Mouse (Mus musculus): ENCODE measurements at regions not wholly inside any gene's neighbourhood (a gene's known extent, or its start where the extent isn't known, plus 50 kb on each side); places are given as distances from the start of the nearest gene placed in this dataset.

GRCm38 (mm10) chr3:57228400-57228799 lies 73.4 kb downstream of the Tm4sf1 start:
- H3K27me3 ChIP-seq: no peaks in the 10 kb centered on the region
- no peaks in the 10 kb centered on the region for H3K36me3 ChIP-seq
- WGBS: 92% methylated on average over 2 of the region's 2 CpGs
- H3K27ac ChIP-seq: no peak overlapping the region
- no peak overlapping the region for H3K4me3 ChIP-seq
- no peak overlapping the region for H3K9ac ChIP-seq
- H3K9me3 ChIP-seq: no peaks in the 10 kb centered on the region
- no peaks in the 10 kb centered on the region for H3K4me1 ChIP-seq
- H3K4me2 ChIP-seq: no peak overlapping the region
- no peak for ATAC-seq (ENCODE audit: insufficient number of reproducible peaks, insufficient read depth, low FRiP score, low TSS enrichment, low read depth)

- Histone ChIP-seq H3K36me3 (no peaks in the 10 kb centered on the region), H3K4me1 (0 out of 2 replicates have a peak, but pooled peaks cover 3% of the 10 kb centered on the region), H3K27ac (no peak overlapping the region), H3K9me3 (no peaks in the 10 kb centered on the region), H3K4me3 (no peak overlapping the region), H3K9ac (no peak overlapping the region), H3K4me2 (no peak overlapping the region), H3K27me3 (no peaks in the 10 kb centered on the region)
- ATAC-seq (ENCODE audit: insufficient number of reproducible peaks, insufficient read depth, low FRiP score, low TSS enrichment, low read depth): no peak
- 78% methylated on average over 2 of the region's 2 CpGs for WGBS
Observed at GRCm38 (mm10) chr3:57223773-57224172, 78.0 kb downstream of the Tm4sf1 start.

- H3K27me3 ChIP-seq: no peaks in the 10 kb centered on the region
- H3K36me3 ChIP-seq: no peaks in the 10 kb centered on the region
- ATAC-seq (ENCODE audit: insufficient number of reproducible peaks, insufficient read depth, low FRiP score, low TSS enrichment, low read depth): no peak
- no peak overlapping the region for H3K4me3 ChIP-seq
- no peak overlapping the region for H3K27ac ChIP-seq
- no peak overlapping the region for H3K9ac ChIP-seq
- no peaks in the 10 kb centered on the region for H3K9me3 ChIP-seq
- H3K4me1 ChIP-seq: 0 out of 2 replicates have a peak, but pooled peaks cover 3% of the 10 kb centered on the region
- H3K4me2 ChIP-seq: no peak overlapping the region
- 46% methylated on average over 3 of the region's 3 CpGs for WGBS
Observed at GRCm38 (mm10) chr3:57222318-57222914, 79.4 kb downstream of the Tm4sf1 start.

- 0 out of 2 replicates have a peak, but pooled peaks cover 3% of the 10 kb centered on the region for H3K4me1 ChIP-seq
- no peak overlapping the region for H3K4me2 ChIP-seq
- no peak overlapping the region for H3K4me3 ChIP-seq
- WGBS: 56% methylated on average over 3 of the region's 3 CpGs
- H3K9me3 ChIP-seq: no peaks in the 10 kb centered on the region
- H3K27me3 ChIP-seq: no peaks in the 10 kb centered on the region
- H3K36me3 ChIP-seq: no peaks in the 10 kb centered on the region
- H3K9ac ChIP-seq: no peak overlapping the region
- no peak overlapping the region for H3K27ac ChIP-seq
- ATAC-seq (ENCODE audit: insufficient number of reproducible peaks, insufficient read depth, low FRiP score, low TSS enrichment, low read depth): no peak
Observed at GRCm38 (mm10) chr3:57218431-57218830, 83.4 kb downstream of the Tm4sf1 start.

- H3K4me1 ChIP-seq: no peaks in the 10 kb centered on the region
- no peak for ATAC-seq (ENCODE audit: insufficient number of reproducible peaks, insufficient read depth, low FRiP score, low TSS enrichment, low read depth)
- no peak overlapping the region for H3K9ac ChIP-seq
- WGBS: 27% methylated on average over 3 of the region's 3 CpGs
- no peak overlapping the region for H3K4me2 ChIP-seq
- no peaks in the 10 kb centered on the region for H3K9me3 ChIP-seq
- no peaks in the 10 kb centered on the region for H3K36me3 ChIP-seq
- no peak overlapping the region for H3K27ac ChIP-seq
- H3K4me3 ChIP-seq: no peak overlapping the region
- H3K27me3 ChIP-seq: no peaks in the 10 kb centered on the region
Observed at GRCm38 (mm10) chr3:57204066-57204723, 97.6 kb downstream of the Tm4sf1 start.

GRCm38 (mm10) chr3:57203418-57203817 lies 98.4 kb downstream of the Tm4sf1 start:
- Histone ChIP-seq H3K36me3 (no peaks in the 10 kb centered on the region), H3K9ac (no peak overlapping the region), H3K4me1 (no peaks in the 10 kb centered on the region), H3K9me3 (no peaks in the 10 kb centered on the region), H3K27me3 (no peaks in the 10 kb centered on the region), H3K4me3 (no peak overlapping the region), H3K4me2 (no peak overlapping the region), H3K27ac (no peak overlapping the region)
- no peak for ATAC-seq (ENCODE audit: insufficient number of reproducible peaks, insufficient read depth, low FRiP score, low TSS enrichment, low read depth)
- 73% methylated on average over 4 of the region's 4 CpGs for WGBS

GRCm38 (mm10) chr3:57181587-57181986 lies 120.2 kb downstream of the Tm4sf1 start:
- Histone ChIP-seq H3K9me3 (no peaks in the 10 kb centered on the region), H3K4me2 (no peak overlapping the region), H3K9ac (no peak overlapping the region), H3K27me3 (no peaks in the 10 kb centered on the region), H3K4me1 (no peaks in the 10 kb centered on the region), H3K27ac (no peak overlapping the region), H3K4me3 (no peak overlapping the region), H3K36me3 (no peaks in the 10 kb centered on the region)
- no peak for ATAC-seq (ENCODE audit: insufficient number of reproducible peaks, insufficient read depth, low FRiP score, low TSS enrichment, low read depth)
- 39% methylated on average over 4 of the region's 4 CpGs for WGBS

- H3K36me3 ChIP-seq: no peaks in the 10 kb centered on the region
- H3K4me3 ChIP-seq: no peak overlapping the region
- ATAC-seq (ENCODE audit: insufficient number of reproducible peaks, insufficient read depth, low FRiP score, low TSS enrichment, low read depth): no peak
- no peak overlapping the region for H3K4me2 ChIP-seq
- H3K9me3 ChIP-seq: no peaks in the 10 kb centered on the region
- no peaks in the 10 kb centered on the region for H3K27me3 ChIP-seq
- H3K9ac ChIP-seq: no peak overlapping the region
- WGBS: 48% methylated on average over 4 of the region's 4 CpGs
- H3K27ac ChIP-seq: no peak overlapping the region
- 0 out of 2 replicates have a peak, but pooled peaks cover 3% of the 10 kb centered on the region for H3K4me1 ChIP-seq
Observed at GRCm38 (mm10) chr3:57153177-57153948, 148.4 kb downstream of the Tm4sf1 start.

- Histone ChIP-seq H3K9ac (no peak overlapping the region), H3K27me3 (no peaks in the 10 kb centered on the region), H3K4me1 (no peaks in the 10 kb centered on the region), H3K4me3 (no peak overlapping the region), H3K4me2 (no peak overlapping the region), H3K9me3 (no peaks in the 10 kb centered on the region), H3K36me3 (no peaks in the 10 kb centered on the region), H3K27ac (no peak overlapping the region)
- 83% methylated on average over 3 of the region's 3 CpGs for WGBS
- ATAC-seq (ENCODE audit: insufficient number of reproducible peaks, insufficient read depth, low FRiP score, low TSS enrichment, low read depth): no peak
Observed at GRCm38 (mm10) chr3:57149156-57149555, 152.6 kb downstream of the Tm4sf1 start.

- H3K9me3 ChIP-seq: no peaks in the 10 kb centered on the region
- H3K4me2 ChIP-seq: peak overlapping the region; percentile 59
- no peaks in the 10 kb centered on the region for H3K27me3 ChIP-seq
- peak overlapping the region; percentile 51; the same call in 1 of the 2 replicates for H3K9ac ChIP-seq
- 23% methylated on average over 24 of the region's 24 CpGs for WGBS
- H3K27ac ChIP-seq: no peak overlapping the region
- H3K4me3 ChIP-seq: peak overlapping the region; percentile 37
- H3K36me3 ChIP-seq: no peaks in the 10 kb centered on the region
- H3K4me1 ChIP-seq: no peaks in the 10 kb centered on the region
- peak; percentile 56; the same call in 1 of the 2 replicates for ATAC-seq (ENCODE audit: insufficient number of reproducible peaks, insufficient read depth, low FRiP score, low TSS enrichment, low read depth)
Observed at GRCm38 (mm10) chr3:57136847-57137246, 164.9 kb downstream of the Tm4sf1 start.

GRCm38 (mm10) chr3:57128606-57129005 lies 173.2 kb downstream of the Tm4sf1 start:
- Histone ChIP-seq H3K36me3 (no peaks in the 10 kb centered on the region), H3K4me2 (no peak overlapping the region), H3K9me3 (no peaks in the 10 kb centered on the region), H3K4me1 (no peaks in the 10 kb centered on the region), H3K4me3 (no peak overlapping the region), H3K27ac (no peak overlapping the region), H3K27me3 (no peaks in the 10 kb centered on the region), H3K9ac (no peak overlapping the region)
- ATAC-seq (ENCODE audit: insufficient number of reproducible peaks, insufficient read depth, low FRiP score, low TSS enrichment, low read depth): no peak
- 53% methylated on average over 2 of the region's 2 CpGs for WGBS
